Mouse (Mus musculus): ENCODE measurements at regions not wholly inside any gene's neighbourhood (a gene's known extent, or its start where the extent isn't known, plus 50 kb on each side); places are given as distances from the start of the nearest gene placed in this dataset.

- no peaks in the 10 kb centered on the region for H3K9me3 ChIP-seq (ENCODE audit: control insufficient read depth, low read length)
- H3K27ac ChIP-seq, result no peak overlapping the region
- no peak overlapping the region for H3K9ac ChIP-seq (replicated peaks)
- WGBS (ENCODE audit: insufficient replicate concordance), result 71% methylated on average over 23 of the region's 23 CpGs
- H3K27me3 ChIP-seq (ENCODE audit: control insufficient read depth, insufficient read depth, low read length), result no peaks in the 10 kb centered on the region
- ATAC-seq (ENCODE audit: insufficient read depth) (no peak), DNase-seq (ENCODE audit: low read depth in 3 of 3, low spot score in 3 of 3) (no peak)
- H3K4me1 ChIP-seq (replicated peaks; ENCODE audit: control insufficient read depth in 2 of 2, insufficient read depth in 2 of 2, low read length in 1 of 2), result peaks cover 0 to 3% of the 10 kb centered on the region in 2 experiments; a peak in 1 of 4 replicates
- TF ChIP-seq EP300 (IDR thresholded peaks at IDR 0.05; ENCODE audit: low read depth), result no peak
- TF ChIP-seq CTCF (IDR thresholded peaks at IDR 0.05; ENCODE audit: low read depth), result no peak
- no peak overlapping the region for H3K4me2 ChIP-seq (ENCODE audit: low read depth)
- H3K36me3 ChIP-seq (replicated peaks; ENCODE audit: control insufficient read depth, insufficient read depth, low read depth), result no peaks in the 10 kb centered on the region
- no peak overlapping the region for H3K4me3 ChIP-seq (ENCODE audit: insufficient read depth in 1 of 2, low read depth in 2 of 2, low read length in 2 of 2)
Observed at GRCm38 (mm10) chr12:54566532-54567425, 89.6 kb downstream of the Sptssa start.

- DNase-seq (ENCODE audit: low read depth in 3 of 3, low spot score in 3 of 3) (no peak), ATAC-seq (ENCODE audit: insufficient read depth) (no peak)
- Histone ChIP-seq H3K9me3 (ENCODE audit: control insufficient read depth, low read length) (no peaks in the 10 kb centered on the region), H3K4me2 (ENCODE audit: low read depth) (no peak overlapping the region), H3K4me1 (replicated peaks; ENCODE audit: control insufficient read depth in 2 of 2, insufficient read depth in 2 of 2, low read length in 1 of 2) (peaks cover 0 to 2% of the 10 kb centered on the region in 2 experiments; a peak in 1 of 4 replicates), H3K36me3 (replicated peaks; ENCODE audit: control insufficient read depth, insufficient read depth, low read depth) (no peaks in the 10 kb centered on the region), H3K9ac (replicated peaks) (no peak overlapping the region), H3K27me3 (ENCODE audit: control insufficient read depth, insufficient read depth, low read length) (no peaks in the 10 kb centered on the region), H3K27ac (no peak overlapping the region), H3K4me3 (ENCODE audit: insufficient read depth in 1 of 2, low read depth in 2 of 2, low read length in 2 of 2) (no peak overlapping the region)
- TF ChIP-seq EP300 (IDR thresholded peaks at IDR 0.05; ENCODE audit: low read depth), result no peak
- no peak for TF ChIP-seq CTCF (IDR thresholded peaks at IDR 0.05; ENCODE audit: low read depth)
- WGBS (ENCODE audit: insufficient replicate concordance), result 69% methylated on average over 4 of the region's 4 CpGs
Observed at GRCm38 (mm10) chr12:54561981-54562380, 94.4 kb downstream of the Sptssa start.

GRCm38 (mm10) chr12:54558106-54558505 lies 98.3 kb downstream of the Sptssa start:
- Histone ChIP-seq H3K9me3 (ENCODE audit: control insufficient read depth, low read length) (no peaks in the 10 kb centered on the region), H3K4me3 (ENCODE audit: insufficient read depth in 1 of 2, low read depth in 2 of 2, low read length in 2 of 2) (no peak overlapping the region), H3K4me2 (ENCODE audit: low read depth) (no peak overlapping the region), H3K27ac (no peak overlapping the region), H3K4me1 (replicated peaks; ENCODE audit: control insufficient read depth in 2 of 2, insufficient read depth in 2 of 2, low read length in 1 of 2) (no peaks in the 10 kb centered on the region), H3K9ac (replicated peaks) (no peak overlapping the region), H3K27me3 (ENCODE audit: control insufficient read depth, insufficient read depth, low read length) (no peaks in the 10 kb centered on the region), H3K36me3 (replicated peaks; ENCODE audit: control insufficient read depth, insufficient read depth, low read depth) (no peaks in the 10 kb centered on the region)
- ATAC-seq (ENCODE audit: insufficient read depth), result no peak
- 30% methylated on average over 2 of the region's 2 CpGs for WGBS (ENCODE audit: insufficient replicate concordance)
- no peak for DNase-seq (ENCODE audit: low read depth in 3 of 3, low spot score in 3 of 3)
- no peak for TF ChIP-seq EP300 (IDR thresholded peaks at IDR 0.05; ENCODE audit: low read depth)
- TF ChIP-seq CTCF (IDR thresholded peaks at IDR 0.05; ENCODE audit: low read depth), result no peak

GRCm38 (mm10) chr12:54549659-54550058 lies 106.7 kb downstream of the Sptssa start:
- H3K9ac ChIP-seq (replicated peaks), result no peak overlapping the region
- H3K4me1 ChIP-seq (replicated peaks; ENCODE audit: control insufficient read depth in 2 of 2, insufficient read depth in 2 of 2, low read length in 1 of 2), result no peaks in the 10 kb centered on the region
- WGBS (ENCODE audit: insufficient replicate concordance), result 69% methylated on average over 9 of the region's 9 CpGs
- no peaks in the 10 kb centered on the region for H3K27me3 ChIP-seq (ENCODE audit: control insufficient read depth, insufficient read depth, low read length)
- DNase-seq (ENCODE audit: low read depth in 3 of 3, low spot score in 3 of 3) (no peak), ATAC-seq (ENCODE audit: insufficient read depth) (no peak)
- no peak overlapping the region for H3K4me3 ChIP-seq (ENCODE audit: insufficient read depth in 1 of 2, low read depth in 2 of 2, low read length in 2 of 2)
- no peaks in the 10 kb centered on the region for H3K9me3 ChIP-seq (ENCODE audit: control insufficient read depth, low read length)
- H3K36me3 ChIP-seq (replicated peaks; ENCODE audit: control insufficient read depth, insufficient read depth, low read depth), result no peaks in the 10 kb centered on the region
- H3K4me2 ChIP-seq (ENCODE audit: low read depth), result no peak overlapping the region
- no peak overlapping the region for H3K27ac ChIP-seq
- no peak for TF ChIP-seq CTCF (IDR thresholded peaks at IDR 0.05; ENCODE audit: low read depth)
- TF ChIP-seq EP300 (IDR thresholded peaks at IDR 0.05; ENCODE audit: low read depth), result no peak

- Histone ChIP-seq H3K27ac (no peak overlapping the region), H3K4me1 (replicated peaks; ENCODE audit: control insufficient read depth in 2 of 2, insufficient read depth in 2 of 2, low read length in 1 of 2) (no peaks in the 10 kb centered on the region), H3K36me3 (replicated peaks; ENCODE audit: control insufficient read depth, insufficient read depth, low read depth) (no peaks in the 10 kb centered on the region), H3K9me3 (ENCODE audit: control insufficient read depth, low read length) (no peaks in the 10 kb centered on the region), H3K4me3 (ENCODE audit: insufficient read depth in 1 of 2, low read depth in 2 of 2, low read length in 2 of 2) (no peak overlapping the region), H3K9ac (replicated peaks) (no peak overlapping the region), H3K27me3 (ENCODE audit: control insufficient read depth, insufficient read depth, low read length) (no peaks in the 10 kb centered on the region), H3K4me2 (ENCODE audit: low read depth) (no peak overlapping the region)
- DNase-seq (ENCODE audit: low read depth in 3 of 3, low spot score in 3 of 3) (peak in 1 of 3 experiments; percentile 5), ATAC-seq (ENCODE audit: insufficient read depth) (no peak)
- no peak for TF ChIP-seq EP300 (IDR thresholded peaks at IDR 0.05; ENCODE audit: low read depth)
- TF ChIP-seq CTCF (IDR thresholded peaks at IDR 0.05; ENCODE audit: low read depth), result peak; percentile 71
- 30% methylated on average over 16 of the region's 16 CpGs for WGBS (ENCODE audit: insufficient replicate concordance)
Observed at GRCm38 (mm10) chr12:54545821-54546608, 110.4 kb downstream of the Sptssa start.
